Mouse (Mus musculus): ENCODE results near the gene Spz1. TPM values are rescaled to one million over a fixed set of nuclear protein-coding genes. Genes with fewer than 3 reads are reported as not detected.

Gene Spz1
- polyA plus RNA-seq, 1 experiment from 2014 or later, result not detected

DNA sequence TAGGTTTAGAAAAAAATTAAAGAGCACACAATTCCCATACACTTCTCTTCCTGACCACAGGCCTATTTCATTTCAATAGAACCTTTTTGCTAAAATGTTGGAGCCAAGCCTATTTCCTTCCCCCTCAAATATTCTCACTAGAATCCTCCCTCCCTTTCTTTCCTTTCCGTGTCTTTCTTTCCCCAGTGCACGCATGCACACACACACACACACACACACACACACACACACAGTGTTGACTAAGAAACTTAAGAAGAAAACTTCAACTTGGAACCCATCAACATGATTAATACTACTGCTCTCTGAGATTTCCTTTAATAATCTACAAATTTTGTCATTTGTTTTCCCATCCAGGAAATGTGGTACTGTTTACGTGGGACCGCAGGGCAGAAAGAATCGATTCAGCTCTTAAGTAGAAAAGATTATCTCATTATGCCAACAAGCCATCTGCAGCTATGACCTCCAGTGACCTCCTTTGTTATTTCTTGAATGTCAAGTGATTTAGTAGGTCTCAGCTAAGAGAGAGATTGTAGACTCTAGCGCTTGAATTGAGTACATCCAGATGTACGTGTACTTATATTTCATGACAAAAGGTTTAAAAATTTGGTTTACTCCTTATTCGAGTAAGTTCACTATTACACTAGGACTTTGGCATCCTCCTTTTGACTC, 19.4 kb downstream of the Spz1 start:
- Histone ChIP-seq H3K27me3 (ENCODE audit: insufficient read depth, low read length) (no peaks in the 10 kb centered on the region), H3K27ac (ENCODE audit: low read depth) (no peak overlapping the region), H3K36me3 (replicated peaks; ENCODE audit: insufficient read depth, low read length) (no peaks in the 10 kb centered on the region), H3K9me3 (ENCODE audit: low read length) (peaks cover 5% of the 10 kb centered on the region; the same call in 1 of the 2 replicates), H3K4me2 (ENCODE audit: low read depth, low read length) (no peak overlapping the region), H3K4me1 (ENCODE audit: insufficient read depth) (no peaks in the 10 kb centered on the region), H3K9ac (replicated peaks) (no peak overlapping the region), H3K4me3 (ENCODE audit: low read depth, low read length) (no peak overlapping the region)
- ATAC-seq (no peak), DNase-seq (no peak)
- 49% methylated on average over 8 of the region's 8 CpGs for WGBS (ENCODE audit: insufficient replicate concordance)
- TF ChIP-seq CTCF (IDR thresholded peaks at IDR 0.05; ENCODE audit: low read depth), result no peak
- TF ChIP-seq EP300 (IDR thresholded peaks at IDR 0.05; ENCODE audit: low read depth), result no peak

DNA sequence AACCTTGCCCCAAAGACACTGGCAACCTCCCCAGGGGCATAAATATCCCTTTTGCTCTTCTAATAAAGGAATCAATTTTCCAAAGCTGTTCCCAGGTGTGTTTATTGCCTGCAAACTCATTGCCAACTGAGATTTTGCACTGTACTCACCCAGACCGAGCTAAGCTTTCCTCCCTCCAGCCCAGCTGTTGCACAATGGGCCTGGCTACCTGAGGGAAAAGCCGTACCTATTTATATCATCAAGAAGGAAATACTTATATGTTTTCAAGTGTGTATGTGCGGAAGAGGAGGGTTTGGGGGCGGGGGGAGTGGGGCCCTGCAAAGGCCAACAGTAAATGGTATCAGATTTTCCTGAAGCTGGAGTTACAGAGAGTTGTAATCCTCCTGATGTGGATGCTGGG, 28.9 kb downstream of the Spz1 start:
- Histone ChIP-seq H3K27ac (ENCODE audit: low read depth) (no peak overlapping the region), H3K4me2 (ENCODE audit: low read depth, low read length) (no peak overlapping the region), H3K9ac (replicated peaks) (no peak overlapping the region), H3K36me3 (replicated peaks; ENCODE audit: insufficient read depth, low read length) (no peaks in the 10 kb centered on the region), H3K9me3 (ENCODE audit: low read length) (peaks cover 13% of the 10 kb centered on the region), H3K4me3 (ENCODE audit: low read depth, low read length) (no peak overlapping the region), H3K4me1 (ENCODE audit: insufficient read depth) (no peaks in the 10 kb centered on the region), H3K27me3 (ENCODE audit: insufficient read depth, low read length) (no peaks in the 10 kb centered on the region)
- ATAC-seq (no peak), DNase-seq (no peak)
- WGBS (ENCODE audit: insufficient replicate concordance), result 75% methylated on average over 4 of the region's 4 CpGs
- TF ChIP-seq CTCF (IDR thresholded peaks at IDR 0.05; ENCODE audit: low read depth) (no peak), EP300 (IDR thresholded peaks at IDR 0.05; ENCODE audit: low read depth) (no peak)

DNA sequence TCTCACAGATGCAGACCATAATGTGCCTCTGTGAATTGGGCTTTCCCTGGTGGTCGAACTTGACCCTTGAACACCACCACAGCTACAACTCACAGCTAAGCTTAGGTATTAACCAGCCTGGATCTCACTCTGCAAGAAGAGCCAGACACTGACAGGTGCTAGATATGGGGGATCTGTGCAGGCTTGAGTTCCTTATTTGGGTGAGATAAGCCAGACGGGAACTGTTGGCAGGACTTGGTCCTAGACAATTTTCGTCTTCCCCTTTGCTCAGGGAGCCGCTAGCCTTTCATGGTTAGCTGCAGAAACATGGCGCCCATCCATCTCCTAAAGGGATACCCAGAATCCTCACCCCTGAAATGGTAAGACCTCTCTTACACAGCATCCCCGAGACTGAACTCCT, 35.0 kb downstream of the Spz1 start:
- Histone ChIP-seq H3K9me3 (ENCODE audit: low read length) (no peaks in the 10 kb centered on the region), H3K4me3 (ENCODE audit: low read depth, low read length) (no peak overlapping the region), H3K27ac (ENCODE audit: low read depth) (no peak overlapping the region), H3K27me3 (ENCODE audit: insufficient read depth, low read length) (0 out of 2 replicates have a peak, but pooled peaks cover 10% of the 10 kb centered on the region), H3K36me3 (replicated peaks; ENCODE audit: insufficient read depth, low read length) (no peaks in the 10 kb centered on the region), H3K9ac (replicated peaks) (no peak overlapping the region), H3K4me1 (ENCODE audit: insufficient read depth) (no peaks in the 10 kb centered on the region), H3K4me2 (ENCODE audit: low read depth, low read length) (no peak overlapping the region)
- ATAC-seq (no peak), DNase-seq (no peak)
- TF ChIP-seq EP300 (IDR thresholded peaks at IDR 0.05; ENCODE audit: low read depth) (no peak), CTCF (IDR thresholded peaks at IDR 0.05; ENCODE audit: low read depth) (no peak)
- 52% methylated on average over 6 of the region's 6 CpGs for WGBS (ENCODE audit: insufficient replicate concordance)

DNA sequence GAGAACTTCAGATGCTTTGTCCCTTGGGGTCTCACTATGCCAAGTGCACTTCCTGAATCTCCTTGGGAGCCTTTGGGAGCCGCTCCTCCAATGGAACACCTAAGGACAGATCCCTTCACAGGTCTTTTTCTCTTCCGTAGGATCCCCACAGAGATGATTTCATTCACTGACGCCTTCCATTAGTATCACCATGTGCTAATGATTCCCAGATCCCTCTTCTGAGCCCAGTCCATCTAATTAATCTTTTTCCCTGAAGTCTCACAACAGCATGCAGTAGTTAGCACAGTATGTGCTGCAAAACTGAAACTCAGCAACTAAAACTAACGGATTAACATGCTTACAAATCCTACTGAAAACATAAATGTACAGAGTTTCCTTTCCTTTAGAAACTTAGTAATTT, 36.8 kb downstream of the Spz1 start:
- no peaks in the 10 kb centered on the region for H3K36me3 ChIP-seq (replicated peaks; ENCODE audit: insufficient read depth, low read length)
- H3K4me1 ChIP-seq (ENCODE audit: insufficient read depth), result no peaks in the 10 kb centered on the region
- no peak for DNase-seq
- H3K27ac ChIP-seq (ENCODE audit: low read depth), result no peak overlapping the region
- no peak for ATAC-seq
- H3K4me3 ChIP-seq (ENCODE audit: low read depth, low read length), result no peak overlapping the region
- TF ChIP-seq CTCF (IDR thresholded peaks at IDR 0.05; ENCODE audit: low read depth) (no peak), EP300 (IDR thresholded peaks at IDR 0.05; ENCODE audit: low read depth) (no peak)
- H3K27me3 ChIP-seq (ENCODE audit: insufficient read depth, low read length), result 0 out of 2 replicates have a peak, but pooled peaks cover 10% of the 10 kb centered on the region
- no peak overlapping the region for H3K9ac ChIP-seq (replicated peaks)
- no peak overlapping the region for H3K4me2 ChIP-seq (ENCODE audit: low read depth, low read length)
- WGBS (ENCODE audit: insufficient replicate concordance), result 61% methylated on average over 4 of the region's 4 CpGs
- no peaks in the 10 kb centered on the region for H3K9me3 ChIP-seq (ENCODE audit: low read length)

DNA sequence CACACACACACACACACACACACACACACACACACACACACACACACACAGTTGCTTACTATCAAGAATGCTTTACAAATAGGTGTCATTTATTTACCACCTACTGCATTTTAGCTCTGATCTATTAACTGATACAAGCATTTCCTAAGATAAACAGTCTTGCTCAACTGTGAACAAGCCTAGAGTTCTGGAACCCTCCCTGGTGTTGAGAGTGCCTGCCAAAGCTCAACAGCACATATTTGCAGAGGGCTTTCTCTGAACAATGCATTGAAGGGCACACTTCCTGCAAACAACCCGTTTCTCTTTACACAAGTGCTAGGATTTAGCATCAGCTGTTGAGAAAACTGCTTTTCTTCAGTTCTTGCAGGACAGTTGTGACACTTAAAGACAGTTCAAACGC, 42.2 kb downstream of the Spz1 start:
- Histone ChIP-seq H3K4me1 (ENCODE audit: insufficient read depth) (peaks cover 6% of the 10 kb centered on the region; the same call in 1 of the 2 replicates), H3K36me3 (replicated peaks; ENCODE audit: insufficient read depth, low read length) (no peaks in the 10 kb centered on the region), H3K9ac (replicated peaks) (no peak overlapping the region), H3K4me3 (ENCODE audit: low read depth, low read length) (no peak overlapping the region), H3K27me3 (ENCODE audit: insufficient read depth, low read length) (0 out of 2 replicates have a peak, but pooled peaks cover 10% of the 10 kb centered on the region), H3K27ac (ENCODE audit: low read depth) (no peak overlapping the region), H3K4me2 (ENCODE audit: low read depth, low read length) (no peak overlapping the region), H3K9me3 (ENCODE audit: low read length) (no peaks in the 10 kb centered on the region)
- TF ChIP-seq EP300 (IDR thresholded peaks at IDR 0.05; ENCODE audit: low read depth), result no peak
- no peak for TF ChIP-seq CTCF (IDR thresholded peaks at IDR 0.05; ENCODE audit: low read depth)
- no peak for DNase-seq
- ATAC-seq, result no peak
- 28% methylated on average over 2 of the region's 2 CpGs for WGBS (ENCODE audit: insufficient replicate concordance)

- no peak overlapping the region for H3K4me3 ChIP-seq (ENCODE audit: low read depth, low read length)
- H3K36me3 ChIP-seq (replicated peaks; ENCODE audit: insufficient read depth, low read length), result no peaks in the 10 kb centered on the region
- TF ChIP-seq EP300 (IDR thresholded peaks at IDR 0.05; ENCODE audit: low read depth) (no peak), CTCF (IDR thresholded peaks at IDR 0.05; ENCODE audit: low read depth) (no peak)
- no peaks in the 10 kb centered on the region for H3K9me3 ChIP-seq (ENCODE audit: low read length)
- no peak overlapping the region for H3K9ac ChIP-seq (replicated peaks)
- DNase-seq, result no peak
- no peak for ATAC-seq
- no peak overlapping the region for H3K27ac ChIP-seq (ENCODE audit: low read depth)
- H3K27me3 ChIP-seq (ENCODE audit: insufficient read depth, low read length), result 0 out of 2 replicates have a peak, but pooled peaks cover 6% of the 10 kb centered on the region
- H3K4me2 ChIP-seq (ENCODE audit: low read depth, low read length), result no peak overlapping the region
- WGBS (ENCODE audit: insufficient replicate concordance), result 72% methylated on average over 2 of the region's 2 CpGs
- H3K4me1 ChIP-seq (ENCODE audit: insufficient read depth), result peaks cover 6% of the 10 kb centered on the region; the same call in 1 of the 2 replicates
Observed at GRCm38 (mm10) chr13:92532216-92532615, 43.8 kb downstream of the Spz1 start.
